Mouse (Mus musculus) monocyte, adult 2 months (primary cell): ENCODE data around the gene Lingo3.

Experiments used
- DNase-seq, 2 experiments: peaks; one replicate each; pipeline ENCODE4 v3.0.0; 2022; ENCODE audit warnings: low spot score in 2 of 2, low read depth in 1 of 2

The Lingo3 gene

DNA sequence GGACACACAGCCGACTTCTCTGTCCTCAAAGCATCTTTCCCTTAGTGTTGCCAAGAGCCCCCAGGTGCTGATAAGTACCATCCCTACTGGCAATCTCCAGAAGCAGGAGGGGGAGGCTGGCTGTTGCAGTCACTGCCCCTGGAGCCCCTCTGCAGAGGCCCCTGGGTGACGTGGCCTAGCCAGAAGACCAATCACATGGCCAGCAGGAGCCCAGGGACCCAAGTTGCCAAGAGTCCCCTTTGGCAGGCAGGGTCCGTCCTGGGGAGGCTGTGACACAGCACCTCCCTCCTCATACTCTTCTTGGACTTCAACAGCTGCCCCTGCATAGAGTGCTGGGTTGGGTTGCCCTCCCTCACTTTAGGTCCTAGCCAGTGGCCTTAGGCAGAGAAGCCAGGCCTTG, 40.8 kb downstream of the Lingo3 start:
- DNase-seq = no peak

DNA sequence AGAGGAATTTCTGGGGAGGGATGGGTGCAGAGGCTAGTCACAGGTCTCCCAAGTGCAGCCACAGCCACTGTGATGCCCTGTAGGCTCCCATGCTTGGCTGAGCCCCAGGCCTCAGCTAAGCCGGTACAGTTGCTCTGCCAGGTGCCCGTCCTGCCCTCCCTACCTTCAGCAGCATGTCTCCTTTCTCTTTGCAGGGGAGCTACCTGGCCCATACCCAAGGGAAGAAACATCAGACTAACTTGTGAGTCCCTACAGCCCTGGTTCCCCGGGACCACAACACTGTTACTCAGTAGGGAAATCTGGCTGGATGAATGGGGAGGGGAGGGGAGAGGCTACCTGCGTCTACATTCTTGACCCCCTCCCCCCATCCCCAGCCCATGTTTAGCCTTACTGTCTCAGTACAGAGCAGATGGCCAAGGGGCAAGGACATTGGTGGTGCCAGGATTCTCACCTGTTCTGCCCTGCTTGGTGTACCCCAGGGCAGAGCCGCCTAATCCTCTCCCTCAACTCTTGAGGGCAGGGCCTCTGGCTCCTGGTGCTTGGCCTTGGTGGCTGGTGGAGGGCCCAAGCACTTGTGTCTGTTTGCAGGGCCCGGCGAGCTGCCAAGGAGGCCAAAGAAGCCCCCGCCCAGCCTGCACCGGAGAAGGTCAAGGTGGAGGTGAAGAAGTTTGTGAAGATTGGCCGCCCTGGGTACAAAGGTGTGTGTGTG, 41.5 kb downstream of the Lingo3 start:
- no peak for DNase-seq

DNA sequence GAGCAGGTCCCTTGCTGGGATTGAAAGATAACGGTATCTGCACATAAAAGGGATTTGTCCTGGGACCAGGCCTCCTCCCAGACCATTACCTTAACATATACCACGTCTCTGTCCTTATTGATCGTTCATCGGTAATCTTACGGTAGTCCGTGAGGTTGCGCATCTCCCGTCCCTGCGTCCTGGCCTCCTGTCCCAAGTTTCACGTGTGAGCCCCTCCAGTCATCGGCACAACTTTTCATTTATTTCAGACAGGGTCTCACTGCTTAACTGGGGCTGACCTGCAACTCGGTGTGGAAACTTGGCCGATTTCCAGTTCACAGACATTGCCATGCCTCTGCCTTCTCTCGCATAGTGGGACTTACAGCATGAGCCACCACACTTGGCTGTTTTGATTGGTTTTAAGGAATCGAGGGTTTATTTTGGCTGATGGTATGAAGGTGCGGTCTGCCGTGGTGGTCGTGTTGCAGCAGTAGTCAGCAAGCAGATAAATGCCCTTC, 44.7 kb downstream of the Lingo3 start:
- DNase-seq = no peak

DNA sequence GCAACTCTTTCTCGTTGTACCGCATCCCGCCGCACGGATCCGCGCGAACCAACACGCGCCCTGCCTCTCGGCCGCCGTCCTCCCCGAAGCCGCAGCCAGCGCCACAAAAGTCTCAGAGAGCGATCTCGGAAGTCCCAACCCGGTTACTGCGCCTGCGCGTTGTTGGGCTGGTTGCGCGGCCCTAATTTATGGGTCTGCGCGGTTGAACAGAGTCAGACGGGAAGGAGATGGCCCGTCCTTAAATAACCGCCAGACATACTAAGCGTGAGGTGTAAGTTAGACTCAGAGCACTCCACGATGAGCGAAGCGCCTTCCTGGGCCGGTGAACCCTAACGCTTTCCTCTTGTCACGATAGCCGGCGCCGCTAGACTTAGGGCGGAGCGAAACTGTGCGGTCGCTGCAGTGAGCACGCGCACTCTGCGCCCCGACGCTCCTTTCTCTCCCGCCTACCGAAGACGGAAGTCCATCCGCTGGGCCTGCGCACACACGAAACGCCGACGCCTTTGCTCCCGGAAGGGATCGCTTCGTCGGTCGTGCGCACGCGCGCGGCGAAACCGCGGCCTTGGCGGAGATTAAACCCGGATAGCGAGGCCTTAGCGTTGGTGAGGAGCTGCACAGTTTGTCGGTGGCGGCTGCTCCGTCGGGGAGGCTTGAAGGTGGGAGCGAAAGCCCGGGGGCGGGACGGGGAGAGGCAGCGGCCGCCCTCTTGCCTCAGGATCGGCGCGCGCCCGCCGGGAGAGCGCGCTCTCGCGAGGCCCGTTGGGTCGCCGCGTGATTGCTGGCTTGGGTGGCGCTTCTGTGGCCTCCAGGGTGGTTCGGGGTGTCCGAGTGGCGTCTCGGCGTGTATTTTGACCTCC, 45.5 kb downstream of the Lingo3 start, which contains the start of the genes Sf3a2 and Plekhj1:
Gene Sf3a2 (plus strand): TSS at position 49 of the 857 bp plus-strand sequence.
Gene Plekhj1 (minus strand): TSS at position 477 of the 857 bp plus-strand sequence.
- DNase-seq = peak; percentile 81 to 92

DNA sequence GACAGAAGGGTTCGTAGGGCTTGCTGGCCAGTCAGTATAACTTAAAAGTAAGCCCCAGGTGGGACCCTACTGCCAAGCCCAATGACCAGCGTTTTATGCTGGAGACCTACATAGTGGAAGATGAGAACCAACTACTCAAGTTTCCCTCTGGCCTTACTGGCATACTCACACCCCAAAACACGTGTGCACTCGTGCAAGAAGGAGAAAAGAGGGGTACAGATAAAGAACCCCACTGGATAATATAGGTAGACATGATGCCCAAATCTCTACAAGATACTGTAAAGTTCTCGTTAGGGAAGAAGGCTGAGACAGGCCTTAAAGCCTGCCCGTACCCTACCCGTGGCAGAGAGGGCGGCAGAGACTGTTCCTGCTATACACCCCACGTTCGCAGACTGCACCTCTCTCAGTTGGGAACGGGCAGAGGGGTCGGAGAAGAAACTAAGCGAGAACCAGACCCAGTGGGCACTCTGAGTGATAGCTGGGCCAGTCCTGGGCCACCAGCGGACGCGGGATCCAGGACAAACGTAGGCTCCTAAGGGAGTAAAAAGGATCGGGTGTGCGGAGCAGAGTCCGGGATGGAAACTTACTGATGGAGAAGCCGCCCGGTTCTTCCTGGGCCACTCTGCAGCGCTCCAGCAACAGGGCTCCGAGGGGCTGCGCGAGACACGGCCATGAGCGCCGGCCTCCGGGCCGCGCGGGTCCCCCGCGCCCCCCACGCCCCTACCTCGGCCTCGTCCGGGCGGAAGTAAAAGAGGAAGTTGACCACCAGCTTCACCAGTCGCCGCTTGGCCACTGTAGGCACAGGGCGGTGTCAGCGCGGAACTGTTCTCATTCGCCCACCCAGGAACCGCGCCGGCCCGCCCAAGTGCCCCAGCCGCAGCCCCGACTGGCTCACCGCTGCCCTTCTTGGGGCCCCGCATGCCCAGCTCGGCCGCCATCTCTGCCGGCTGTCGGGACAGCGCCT, 46.4 kb downstream of the Lingo3 start:
- DNase-seq = peak in 1 of 2 experiments; percentile 18

DNA sequence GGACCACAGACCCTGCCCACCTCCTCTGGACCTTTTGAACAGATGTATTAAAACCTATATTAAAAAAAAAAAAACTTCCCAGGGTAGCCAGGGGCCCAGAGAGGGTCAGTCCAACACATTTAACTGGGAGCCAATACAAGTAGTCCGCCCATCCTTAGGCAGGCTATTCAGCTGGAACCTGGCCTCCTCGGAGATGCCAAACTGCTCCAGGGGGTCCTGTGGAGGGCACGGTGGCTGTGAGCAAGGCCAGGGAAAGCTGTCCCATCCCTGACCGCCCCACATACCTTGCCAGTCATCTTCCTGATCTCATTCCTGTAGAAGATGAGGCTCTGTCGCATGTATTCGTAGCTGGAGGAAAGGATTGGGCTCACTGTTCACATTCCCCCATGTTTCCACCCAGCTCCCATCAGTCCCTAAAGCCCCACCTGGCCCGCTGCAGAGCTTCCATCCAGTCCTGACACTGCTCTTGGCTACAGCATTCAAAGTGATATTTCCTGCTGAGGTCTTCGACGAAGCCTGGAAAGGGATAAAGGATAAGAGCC, 47.5 kb downstream of the Lingo3 start:
- DNase-seq = no peak

DNA sequence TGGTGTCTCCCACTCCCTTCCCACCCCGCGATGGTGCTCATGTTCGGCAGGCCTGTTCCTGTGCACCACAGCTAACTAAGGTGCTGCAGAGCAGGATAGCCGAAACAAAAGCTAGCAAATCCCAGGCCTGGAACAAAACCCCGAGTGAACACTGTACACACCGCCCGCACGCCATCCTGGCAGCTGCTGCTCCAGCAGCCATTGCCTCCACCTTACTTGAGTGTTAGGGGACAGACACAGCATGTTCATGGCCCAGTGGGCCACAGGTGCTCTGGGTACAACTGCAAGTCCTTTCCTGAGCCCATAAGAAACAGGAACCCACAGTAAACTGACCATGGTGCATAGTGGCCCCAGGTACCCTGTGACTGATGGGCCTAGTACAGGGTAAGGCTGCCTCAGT, 49.1 kb downstream of the Lingo3 start:
- DNase-seq = no peak

DNA sequence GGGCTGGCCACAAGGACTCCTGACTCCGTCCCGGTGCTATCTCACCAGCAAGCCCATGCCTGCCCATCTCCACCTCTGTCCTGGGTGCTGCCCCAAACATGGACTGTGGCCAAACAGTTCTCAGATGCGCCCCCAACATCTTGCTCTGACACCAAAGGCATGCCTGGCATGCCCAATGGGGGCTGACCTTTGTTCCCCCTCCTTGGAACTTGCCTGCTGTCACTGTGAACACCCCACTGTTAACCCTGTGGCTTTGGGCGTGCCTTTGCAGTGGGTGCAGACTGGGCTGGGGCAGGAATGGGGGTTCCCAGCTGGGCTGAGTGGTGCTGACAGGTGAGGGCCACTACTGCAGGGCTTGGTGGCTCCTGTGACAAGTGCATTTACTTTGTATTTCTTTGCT, 50.0 kb downstream of the Lingo3 start:
- DNase-seq = no peak

DNA sequence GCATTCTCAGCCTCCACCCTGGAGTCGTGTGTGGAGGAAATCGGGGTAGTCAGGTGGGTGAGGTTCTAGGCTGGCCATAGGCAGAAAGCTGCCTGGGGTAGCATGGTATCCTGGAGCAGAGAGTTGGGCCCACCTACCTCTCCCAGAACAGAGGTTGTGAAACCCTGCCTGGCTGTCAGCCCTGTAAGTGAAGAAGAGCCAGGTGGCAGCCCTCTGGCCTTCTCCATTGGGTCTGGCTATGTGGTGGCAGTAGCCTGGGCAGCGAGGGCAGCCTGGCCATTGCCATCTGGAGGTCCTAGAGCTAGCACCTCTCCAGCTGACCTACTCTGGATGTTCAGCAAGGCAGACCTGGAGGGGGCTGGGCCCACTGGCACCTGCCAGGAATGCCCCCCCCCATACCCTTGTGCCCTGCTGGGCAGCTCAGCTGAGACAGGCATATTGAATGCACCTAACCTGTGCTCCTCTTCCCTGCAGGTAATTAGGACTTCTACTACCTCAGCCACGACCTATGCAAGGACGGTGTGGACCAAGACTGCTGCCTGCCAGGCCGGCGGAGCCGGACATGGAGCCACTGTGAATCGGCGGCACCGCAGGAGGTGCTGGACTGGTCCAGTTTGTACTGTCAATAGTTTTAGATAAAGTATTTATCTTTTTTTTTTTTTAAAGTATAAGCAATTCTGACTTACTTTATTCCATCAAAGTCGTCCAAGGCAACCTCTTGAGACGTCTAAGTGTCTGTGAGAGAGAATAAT, 50.6 kb downstream of the Lingo3 start:
- DNase-seq = no peak

DNA sequence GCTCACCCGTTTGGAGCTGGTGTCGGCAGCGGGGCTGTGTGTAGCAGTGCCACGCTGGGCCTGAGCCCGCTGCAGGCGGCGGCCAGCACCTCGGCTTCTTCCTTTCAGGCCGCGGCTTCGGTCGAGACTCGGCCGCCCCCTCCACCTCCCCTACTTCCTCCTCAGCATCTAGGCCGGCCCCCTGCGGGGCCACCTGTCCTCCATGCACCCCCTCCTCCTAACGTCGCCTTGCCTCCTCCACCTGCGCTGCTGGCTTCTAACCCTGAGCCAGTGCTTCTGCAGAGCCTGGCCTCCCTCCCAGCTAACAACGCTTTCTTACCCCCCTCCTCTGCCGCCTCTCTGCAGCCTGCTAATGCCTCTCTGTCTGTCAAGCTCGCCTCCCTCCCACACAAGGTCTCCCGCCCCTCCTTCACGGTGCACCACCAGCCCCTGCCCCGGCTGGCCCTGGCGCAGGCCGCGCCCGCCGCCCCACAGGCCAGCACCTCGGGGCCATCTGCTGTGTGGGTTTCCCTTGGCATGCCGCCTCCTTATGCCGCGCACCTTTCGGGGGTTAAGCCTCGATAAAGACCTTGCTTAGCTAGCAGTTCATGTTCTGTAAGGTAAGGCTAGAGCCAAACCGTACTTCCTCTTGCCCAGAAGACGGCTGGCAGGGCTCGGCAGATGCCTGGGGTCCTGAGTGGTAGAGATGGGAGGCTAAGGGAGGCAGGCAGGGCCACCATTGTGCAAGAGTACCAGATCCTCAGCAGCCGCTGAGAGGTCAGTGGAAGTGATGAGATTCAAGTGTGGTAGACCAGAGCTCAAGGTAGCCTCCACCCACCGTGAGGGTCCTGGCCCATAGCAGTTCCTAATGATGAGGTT, 51.4 kb downstream of the Lingo3 start:
- DNase-seq = no peak

DNA sequence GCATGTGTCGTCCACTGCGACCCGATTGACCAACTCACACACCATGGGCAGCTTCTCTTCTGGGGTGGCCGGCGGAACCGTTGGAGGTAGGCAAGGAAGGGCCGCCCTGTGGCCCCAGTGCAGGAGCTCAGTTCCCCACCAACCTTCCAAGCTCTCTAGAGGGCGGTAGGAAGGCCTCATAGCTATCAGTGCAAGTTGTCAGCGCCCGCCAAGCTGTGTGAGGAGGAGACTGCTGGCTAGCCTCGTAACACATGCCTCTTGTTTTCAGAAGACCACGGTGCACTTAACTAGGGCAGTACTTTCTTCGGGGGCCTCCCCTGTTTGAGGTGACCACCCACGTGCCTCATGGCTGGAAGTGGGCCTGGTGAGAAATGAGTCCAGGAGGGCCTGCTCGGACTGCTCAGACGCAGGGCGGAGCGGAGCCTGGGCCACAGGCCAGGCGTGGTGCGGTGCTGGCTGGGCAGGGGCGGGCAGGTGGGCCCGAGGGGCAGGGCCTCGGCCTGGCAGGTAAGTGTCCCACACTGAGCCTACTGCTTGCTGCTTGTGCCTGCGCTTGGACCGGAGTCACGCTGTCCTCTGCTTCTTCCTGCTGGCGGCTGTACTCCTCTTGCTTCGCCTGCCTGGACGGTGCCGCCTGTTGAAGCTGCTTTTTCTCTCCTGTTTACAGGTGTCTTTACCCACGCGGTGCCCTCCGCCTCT, 52.2 kb downstream of the Lingo3 start:
- DNase-seq = no peak

DNA sequence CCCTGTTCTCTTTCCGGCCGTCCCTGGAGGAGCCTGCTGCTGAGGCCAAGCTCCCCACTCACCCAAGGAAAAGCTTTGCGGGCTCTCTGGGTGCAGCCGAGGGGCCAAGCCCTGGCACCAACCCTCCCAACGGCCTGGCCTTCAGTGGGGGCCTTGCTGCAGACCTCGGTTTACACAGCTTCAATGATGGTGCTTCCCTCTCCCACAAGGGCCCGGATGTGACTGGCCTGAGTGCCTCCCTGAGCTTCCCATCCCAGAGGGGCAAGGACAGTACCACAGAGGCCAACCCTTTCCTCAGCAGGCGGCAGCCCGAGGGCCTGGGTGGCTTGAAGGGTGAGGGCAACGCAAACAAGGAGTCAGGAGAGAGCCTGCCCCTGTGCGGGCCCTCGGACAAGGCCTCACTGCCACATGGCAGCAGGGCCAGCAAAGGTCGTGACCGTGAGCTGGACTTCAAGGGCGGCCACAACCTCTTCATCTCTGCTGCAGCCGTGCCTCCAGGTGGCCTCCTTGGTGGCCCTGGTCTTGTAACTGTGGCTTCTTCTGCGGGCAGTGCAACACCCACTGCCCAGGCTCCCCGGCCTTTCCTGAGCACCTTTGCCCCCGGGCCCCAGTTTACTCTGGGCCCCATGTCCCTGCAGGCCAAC, 53.0 kb downstream of the Lingo3 start:
- DNase-seq = no peak

DNA sequence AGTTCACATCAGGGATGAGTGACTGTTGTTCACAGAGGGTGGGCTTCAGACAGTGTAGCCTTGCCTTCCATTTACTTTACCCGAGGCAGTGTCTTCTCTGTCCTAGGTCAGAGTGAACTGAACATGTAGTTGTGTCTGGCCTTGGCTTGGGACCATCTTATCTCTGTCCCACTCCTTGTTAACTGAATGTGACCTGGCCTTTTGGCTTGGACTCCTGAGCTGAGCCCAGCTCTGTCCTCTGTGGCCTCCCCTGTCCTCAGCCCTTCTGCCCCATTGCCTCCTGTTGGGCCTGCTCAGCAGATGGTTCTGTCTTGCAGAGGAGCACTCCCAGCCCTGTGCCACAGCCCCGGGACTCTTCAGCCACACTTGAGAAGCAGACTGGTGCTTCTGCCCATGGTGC, 56.3 kb downstream of the Lingo3 start:
- DNase-seq = no peak

DNA sequence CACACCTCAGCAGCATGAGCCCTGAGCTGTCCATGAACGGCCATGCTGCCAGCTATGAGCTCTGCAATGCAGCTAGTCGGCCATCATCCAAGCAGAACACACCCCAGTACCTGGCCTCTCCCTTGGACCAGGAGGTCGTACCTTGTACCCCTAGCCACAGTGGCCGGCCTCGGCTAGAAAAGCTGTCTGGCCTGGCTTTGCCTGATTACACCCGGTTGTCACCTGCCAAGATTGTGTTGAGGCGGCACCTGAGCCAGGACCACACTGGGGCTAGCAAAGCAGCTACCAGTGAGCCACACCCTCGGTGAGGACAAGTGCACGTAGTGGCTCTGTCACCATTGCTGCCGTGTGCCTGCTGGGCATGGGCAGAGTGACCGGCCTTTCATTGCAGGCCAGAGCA, 57.9 kb downstream of the Lingo3 start:
- no peak for DNase-seq

DNA sequence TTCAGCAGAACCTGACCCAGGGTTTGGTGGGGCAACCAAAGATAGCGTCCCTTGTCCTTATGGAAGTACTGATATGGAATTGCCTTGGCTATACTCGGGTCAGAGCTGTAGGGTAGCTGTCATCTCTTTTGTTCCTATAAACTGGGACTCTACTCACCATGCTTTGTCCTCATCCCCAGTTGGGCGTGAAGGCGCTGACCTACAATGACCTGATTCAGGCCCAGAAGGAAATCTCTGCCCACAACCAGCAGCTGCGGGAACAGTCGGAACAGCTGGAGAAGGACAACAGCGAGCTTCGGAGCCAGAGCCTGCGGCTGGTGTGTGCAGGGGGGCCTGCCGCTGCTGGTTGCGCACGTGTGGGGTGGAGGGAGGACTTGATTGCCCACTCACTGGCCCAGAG, 59.0 kb downstream of the Lingo3 start:
- no peak for DNase-seq

DNA sequence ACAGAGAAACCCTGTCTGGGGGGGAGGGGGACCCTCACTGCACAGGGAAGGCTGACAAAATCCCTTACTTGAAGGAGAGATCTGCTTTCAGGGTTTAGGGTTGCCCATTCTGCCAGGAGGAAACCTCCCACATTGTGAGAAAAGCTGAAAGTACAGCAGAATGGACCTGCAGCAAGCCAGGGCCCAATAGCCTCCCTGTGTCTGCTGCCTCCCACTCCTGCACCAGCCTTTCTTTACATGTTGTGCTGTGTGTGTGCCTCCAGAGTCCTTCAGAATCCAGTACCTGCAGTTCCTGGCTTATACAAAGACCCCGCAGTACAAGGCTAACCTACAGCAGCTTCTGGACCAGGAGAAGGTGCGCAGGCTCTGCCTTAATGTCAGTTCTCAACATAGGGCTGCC, 59.5 kb downstream of the Lingo3 start:
- DNase-seq = no peak
